Comparison of ENCODE assay signal across 1 mouse cellular context in genomic region chr5:65069872-65070271, GRCm38 (mm10).
TF ChIP-seq lines count a peak whose summit lies in the region.

No protein-coding gene starts in this region.

TF ChIP-seq in ES-E14, 5 proteins besides CTCF, POLR2A, EP300 and RAD21:
- TF ChIP-seq HCFC1 (IDR thresholded peaks at IDR 0.05; ENCODE audit: borderline replicate concordance, insufficient read depth, low read length): no peak
- TF ChIP-seq CHD2 (IDR thresholded peaks at IDR 0.05; ENCODE audit: low read depth, low read length): no peak
- no peak for TF ChIP-seq MAFK (IDR thresholded peaks at IDR 0.05; ENCODE audit: insufficient read depth, low read depth, low read length)
- no peak for TF ChIP-seq ZNF384 (IDR thresholded peaks at IDR 0.05; ENCODE audit: low read depth, low read length)
- no peak for TF ChIP-seq ZC3H11A (IDR thresholded peaks at IDR 0.05; ENCODE audit: borderline replicate concordance, low read depth, low read length)
